Mouse (Mus musculus) spleen, postnatal 14 days (tissue): ENCODE results near the gene Dnajc28.
A peak's percentile ranks its signal among the peaks of the same experiment; 100 is the strongest.

Source experiments
- DNase-seq, 2 experiments: peaks; one replicate each; pipeline ENCODE4 v3.0.0; 2021 to 2022; ENCODE audit warnings: low spot score in 2 of 2

Gene Dnajc28

DNA sequence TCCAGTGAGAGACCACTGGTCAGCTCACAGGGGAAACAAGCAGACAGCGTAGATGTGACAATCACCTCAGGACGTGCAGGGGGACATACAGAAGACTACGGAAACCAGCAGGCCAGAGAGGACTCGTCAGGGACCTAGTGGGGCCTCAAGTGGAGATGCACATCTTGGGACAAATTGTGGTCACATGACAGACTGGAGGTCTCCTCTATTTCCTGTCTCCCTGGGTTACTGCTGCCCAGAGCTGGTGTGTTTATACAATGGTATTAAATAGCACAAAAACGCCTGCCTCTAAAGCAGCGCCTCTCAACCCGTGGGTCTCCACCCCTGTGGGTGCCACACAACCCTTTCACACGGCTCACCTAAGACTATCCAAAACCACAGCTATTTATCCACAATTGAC lies 26.7 kb downstream of the Dnajc28 start:
- DNase-seq: no peak

GRCm38 (mm10) chr16:91588703-91589102 lies 30.1 kb downstream of the Dnajc28 start:
- no peak for DNase-seq

DNA sequence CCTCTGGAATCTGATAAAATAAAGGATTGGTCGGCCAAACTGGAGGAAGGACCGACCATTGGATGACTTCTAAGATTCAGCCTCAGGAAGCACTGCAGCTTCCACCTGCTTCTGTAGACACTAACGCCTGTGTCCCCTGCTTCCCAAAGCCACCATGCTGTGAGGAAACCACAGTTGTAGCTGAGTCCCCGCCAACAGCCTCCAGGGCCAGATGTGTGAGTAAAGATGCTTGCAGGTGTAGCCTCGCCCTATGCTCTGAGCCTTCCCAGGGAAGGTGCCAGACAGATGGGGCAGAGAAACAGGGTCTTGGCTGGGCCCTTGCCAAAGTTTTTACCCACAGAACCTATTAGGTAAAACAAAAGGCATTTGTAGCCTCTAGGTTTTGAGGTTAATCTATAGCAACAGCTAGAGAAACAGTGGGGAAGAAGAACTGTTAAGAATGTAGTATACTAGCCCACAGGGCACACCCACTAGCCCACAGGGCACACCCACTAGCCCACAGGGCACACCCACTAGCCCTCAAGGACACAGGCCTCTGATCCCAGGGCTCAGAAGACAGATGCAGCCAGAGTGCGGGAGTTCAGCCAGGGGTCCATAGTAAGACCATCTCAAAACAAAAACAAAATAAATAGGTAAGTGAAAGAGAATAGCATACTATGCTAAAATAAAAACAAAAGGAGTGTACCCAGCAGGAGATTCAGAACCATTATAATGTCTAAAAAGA lies 30.9 kb downstream of the Dnajc28 start:
- no peak for DNase-seq

GRCm38 (mm10) chr16:91586244-91586643 lies 32.6 kb downstream of the Dnajc28 start:
- DNase-seq: no peak

DNA sequence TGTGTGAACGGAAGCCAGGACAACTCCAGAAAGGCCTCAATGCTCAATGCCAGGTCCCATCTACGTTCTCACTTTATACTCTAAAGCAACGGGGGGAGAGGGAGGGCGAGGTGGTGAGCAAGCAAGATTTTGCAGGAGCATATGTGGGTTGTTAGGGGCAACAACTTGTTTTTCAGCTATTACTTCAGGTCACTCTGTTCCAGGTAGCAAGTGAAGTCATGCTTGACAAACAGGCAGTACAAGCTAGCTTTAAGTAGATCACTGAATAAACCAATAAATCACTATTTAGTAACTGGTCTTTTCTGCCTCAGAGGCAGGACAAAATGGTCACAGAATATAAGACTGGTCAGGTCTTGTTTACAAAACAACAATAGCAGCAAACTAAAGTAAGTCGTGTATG lies 33.2 kb downstream of the Dnajc28 start:
- DNase-seq: no peak

- DNase-seq: peak in 1 of 2 experiments; percentile 69
Measured at GRCm38 (mm10) chr16:91582307-91582706, 36.5 kb downstream of the Dnajc28 start.

GRCm38 (mm10) chr16:91578980-91579720 lies 39.7 kb downstream of the Dnajc28 start:
- no peak for DNase-seq

GRCm38 (mm10) chr16:91575151-91575550 lies 43.7 kb downstream of the Dnajc28 start:
- DNase-seq: no peak

GRCm38 (mm10) chr16:91571105-91571504 lies 47.7 kb downstream of the Dnajc28 start:
- no peak for DNase-seq

- DNase-seq: no peak
Measured at GRCm38 (mm10) chr16:91568960-91569359, 49.9 kb downstream of the Dnajc28 start.

DNA sequence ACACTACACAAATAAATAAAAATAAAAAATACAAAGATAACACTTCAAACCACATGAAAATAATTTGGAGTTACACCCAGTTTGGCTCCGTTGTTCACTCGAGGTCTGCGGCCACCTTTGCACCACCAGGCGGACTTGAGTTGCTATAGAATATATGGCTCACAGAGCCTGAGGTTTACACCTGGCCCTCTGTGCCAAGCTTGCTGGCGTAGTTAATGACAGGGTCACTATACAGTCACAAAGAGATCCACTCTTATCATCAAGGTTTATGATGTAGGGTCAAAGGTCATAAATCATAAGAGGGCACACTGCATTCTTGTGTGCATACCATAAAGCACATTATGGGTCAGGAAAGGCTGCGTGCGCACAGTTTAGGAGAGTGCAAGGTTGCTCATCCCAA lies 52.8 kb downstream of the Dnajc28 start:
- DNase-seq: no peak

DNA sequence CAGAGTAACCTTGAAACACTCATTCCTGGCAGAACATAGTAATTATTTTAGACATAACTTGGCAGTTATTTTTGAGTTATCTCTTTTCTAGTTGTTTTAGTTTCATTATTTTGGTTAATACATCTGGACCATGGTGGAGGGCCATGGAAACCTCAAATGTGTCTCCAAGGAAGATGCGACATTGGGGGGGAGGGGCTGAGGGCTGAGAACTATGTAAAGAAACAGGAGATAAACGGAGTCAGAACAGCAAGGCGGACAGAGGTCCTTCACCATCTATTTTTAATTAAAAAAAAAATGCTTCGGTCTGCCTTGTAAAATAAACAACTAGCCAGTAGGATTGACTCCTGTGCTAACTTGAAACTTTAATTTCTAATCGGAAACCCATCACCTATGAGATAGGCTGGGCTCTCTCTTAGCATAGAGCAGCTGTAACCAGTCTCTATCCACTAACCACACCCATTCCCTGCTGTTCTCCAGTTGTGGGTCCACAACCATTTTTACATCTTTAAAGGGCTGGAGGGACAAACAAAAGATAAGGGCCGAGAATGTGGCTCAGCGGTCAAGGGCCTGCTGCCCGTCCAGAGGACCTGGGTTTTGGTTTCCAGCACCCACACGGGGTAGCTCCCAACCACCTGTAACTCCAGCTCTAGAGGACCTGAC lies 53.4 kb downstream of the Dnajc28 start:
- no peak for DNase-seq

DNA sequence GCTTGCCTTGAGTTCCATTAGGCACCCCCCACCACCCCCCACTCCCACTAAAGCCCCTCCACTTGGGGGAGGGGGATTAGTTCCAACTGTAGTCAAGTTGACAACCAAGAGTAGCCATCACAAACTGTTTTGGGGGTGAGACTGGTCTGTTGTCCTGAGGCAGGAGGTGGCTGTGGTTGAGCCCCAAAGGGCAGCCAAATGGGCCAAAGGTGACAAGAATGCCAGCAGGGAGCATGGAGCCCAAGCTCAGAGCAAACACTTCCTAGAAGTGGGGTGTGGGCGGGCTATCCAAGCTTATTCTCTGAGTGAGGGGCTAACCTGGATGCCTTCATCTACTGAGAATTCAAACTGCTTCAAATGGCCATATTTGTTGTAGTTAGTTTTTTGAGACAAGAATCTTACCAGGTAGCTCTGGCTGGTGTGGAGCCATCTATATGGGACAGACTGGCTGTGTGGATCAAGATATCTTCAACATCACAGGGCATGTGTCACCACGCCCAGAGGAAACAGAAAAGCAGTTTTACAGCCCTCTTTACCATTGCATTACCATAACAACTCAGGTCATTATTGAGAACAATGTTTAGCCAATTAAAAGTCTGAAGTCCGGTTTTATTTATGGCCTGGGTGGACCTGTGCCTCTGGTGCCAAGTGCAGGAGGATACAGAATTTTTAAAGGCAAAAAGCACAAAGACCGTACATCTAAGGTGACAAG lies 54.1 kb downstream of the Dnajc28 start:
- DNase-seq: no peak
